Mouse (Mus musculus): Measurements from ENCODE around the gene Cstad. TPM values are rescaled to one million over a fixed set of nuclear protein-coding genes. Genes with fewer than 3 reads are reported as not detected.

The Cstad gene
- total and polyA plus RNA-seq, 3 experiments, result not detected

DNA sequence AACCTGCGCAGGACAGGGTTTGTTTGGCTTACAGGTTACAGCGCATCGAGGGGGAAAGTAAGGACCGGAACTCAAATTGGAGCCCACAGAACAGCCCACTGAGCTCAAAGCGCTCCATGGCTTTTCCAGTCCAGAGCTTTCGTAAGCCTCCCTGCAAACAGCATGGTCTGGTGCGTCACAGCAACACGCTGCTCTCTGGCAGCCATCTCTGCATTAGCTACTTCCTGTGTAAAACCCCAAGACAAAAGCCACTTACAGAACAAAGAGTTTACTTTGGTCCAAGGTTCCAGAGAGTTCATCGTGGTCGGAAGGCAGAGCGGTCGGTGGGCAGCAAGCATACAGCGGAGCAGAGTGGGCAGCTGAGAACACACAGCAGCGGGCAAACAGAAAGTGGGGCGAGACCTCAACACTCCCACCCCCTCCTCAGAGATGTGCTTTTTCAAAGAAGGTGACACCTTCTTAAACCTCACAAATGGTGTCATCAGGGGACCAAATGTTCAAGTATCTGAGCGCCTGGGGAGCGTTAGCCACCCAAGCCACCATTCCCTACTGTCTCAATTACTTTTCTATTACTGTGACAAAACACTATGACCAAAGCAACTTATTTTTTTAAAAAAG, 31.3 kb downstream of the Cstad start:
- DNase-seq (ENCODE audit: low read depth, low spot score), result no peak
- no peaks in the 10 kb centered on the region for H3K79me2 ChIP-seq (ENCODE audit: control insufficient read depth, insufficient read depth, low read length, poor library complexity)
- no peak overlapping the region for H3K4me3 ChIP-seq (ENCODE audit: control insufficient read depth in 1 of 2, insufficient read depth in 1 of 2, low read depth in 2 of 2, low read length in 2 of 2)
- H3K27me3 ChIP-seq (ENCODE audit: control insufficient read depth in 1 of 2, insufficient read depth in 2 of 2, low read length in 2 of 2), result no peaks in the 10 kb centered on the region
- TF ChIP-seq POLR2A (IDR thresholded peaks at IDR 0.05; ENCODE audit: control insufficient read depth in 1 of 2, insufficient read depth in 1 of 2, low read depth in 1 of 2, low read length in 2 of 2, poor library complexity in 1 of 2) (no peak), ETS1 (IDR thresholded peaks at IDR 0.05; ENCODE audit: low read depth, low read length) (no peak), JUND (IDR thresholded peaks at IDR 0.05; ENCODE audit: low read depth, low read length) (no peak), RCOR1 (IDR thresholded peaks at IDR 0.05; ENCODE audit: low read depth, low read length) (no peak), USF2 (IDR thresholded peaks at IDR 0.05; ENCODE audit: borderline replicate concordance in 1 of 2, insufficient read depth in 1 of 2, low read depth in 1 of 2, low read length in 2 of 2) (no peak), KAT2A (conservative IDR thresholded peaks at IDR 0.05; ENCODE audit: low read depth, low read length) (no peak), SIN3A (IDR thresholded peaks at IDR 0.05; ENCODE audit: low read length) (no peak), POLR2AphosphoS5 (IDR thresholded peaks at IDR 0.05; ENCODE audit: borderline replicate concordance, low read depth, low read length) (no peak), ZC3H11A (IDR thresholded peaks at IDR 0.05; ENCODE audit: low read depth, low read length) (no peak), CHD1 (IDR thresholded peaks at IDR 0.05; ENCODE audit: low read depth, low read length) (no peak), SMC3 (IDR thresholded peaks at IDR 0.05; ENCODE audit: low read depth, low read length) (no peak)
- no peak overlapping the region for H3K9ac ChIP-seq (ENCODE audit: control insufficient read depth, low read depth, low read length, poor library complexity, severe bottlenecking)
- H3K27ac ChIP-seq (ENCODE audit: control insufficient read depth, low read depth, low read length), result no peak overlapping the region
- H3K36me3 ChIP-seq (ENCODE audit: control insufficient read depth in 1 of 2, insufficient read depth in 2 of 2, low read length in 2 of 2), result peaks cover 0 to 4% of the 10 kb centered on the region in 2 experiments; a peak in 1 of 4 replicates
- H3K9me3 ChIP-seq (replicated peaks; ENCODE audit: insufficient read depth, low read length), result no peaks in the 10 kb centered on the region
- H3K4me1 ChIP-seq (ENCODE audit: control insufficient read depth in 1 of 2, insufficient read depth in 2 of 2, low read length in 2 of 2), result peaks cover 3 to 4% of the 10 kb centered on the region in 2 experiments; a peak in 3 of 4 replicates

DNA sequence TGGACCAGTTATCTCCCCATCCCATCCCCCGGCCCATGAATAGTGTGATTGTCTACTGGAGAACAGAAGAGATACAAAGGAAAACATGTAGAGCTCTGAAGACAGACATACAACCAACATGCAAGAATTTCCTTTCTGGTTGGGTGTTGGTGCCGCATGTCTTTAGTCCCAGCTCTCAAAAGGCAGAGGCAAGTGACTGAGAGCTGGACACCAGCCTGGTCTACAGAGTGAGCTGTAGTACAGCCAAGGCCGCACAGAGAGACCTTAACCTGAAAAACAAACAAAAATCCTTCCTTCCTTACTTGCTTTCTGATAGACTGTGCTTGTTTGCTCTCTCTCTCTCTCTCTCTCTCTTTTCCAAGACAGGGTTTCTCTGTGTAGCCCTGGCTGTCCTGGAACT, 32.5 kb downstream of the Cstad start:
- no peaks in the 10 kb centered on the region for H3K79me2 ChIP-seq (ENCODE audit: control insufficient read depth, insufficient read depth, low read length, poor library complexity)
- no peak for TF ChIP-seq CHD1 (IDR thresholded peaks at IDR 0.05; ENCODE audit: low read depth, low read length)
- no peak for TF ChIP-seq MYC (IDR thresholded peaks at IDR 0.05; ENCODE audit: low read depth, low read length)
- H3K4me1 ChIP-seq (ENCODE audit: control insufficient read depth in 1 of 2, insufficient read depth in 2 of 2, low read length in 2 of 2), result peaks cover 3 to 4% of the 10 kb centered on the region in 2 experiments; a peak in 3 of 4 replicates
- no peak overlapping the region for H3K4me3 ChIP-seq (ENCODE audit: control insufficient read depth in 1 of 2, insufficient read depth in 1 of 2, low read depth in 2 of 2, low read length in 2 of 2)
- no peak overlapping the region for H3K9ac ChIP-seq (ENCODE audit: control insufficient read depth, low read depth, low read length, poor library complexity, severe bottlenecking)
- no peak for DNase-seq (ENCODE audit: low read depth, low spot score)
- no peaks in the 10 kb centered on the region; a peak in 1 of 4 replicates for H3K27me3 ChIP-seq (ENCODE audit: control insufficient read depth in 1 of 2, insufficient read depth in 2 of 2, low read length in 2 of 2)
- H3K9me3 ChIP-seq (replicated peaks; ENCODE audit: insufficient read depth, low read length), result no peaks in the 10 kb centered on the region
- no peak overlapping the region for H3K27ac ChIP-seq (ENCODE audit: control insufficient read depth, low read depth, low read length)
- peaks cover 0 to 4% of the 10 kb centered on the region in 2 experiments; a peak in 1 of 4 replicates for H3K36me3 ChIP-seq (ENCODE audit: control insufficient read depth in 1 of 2, insufficient read depth in 2 of 2, low read length in 2 of 2)

DNA sequence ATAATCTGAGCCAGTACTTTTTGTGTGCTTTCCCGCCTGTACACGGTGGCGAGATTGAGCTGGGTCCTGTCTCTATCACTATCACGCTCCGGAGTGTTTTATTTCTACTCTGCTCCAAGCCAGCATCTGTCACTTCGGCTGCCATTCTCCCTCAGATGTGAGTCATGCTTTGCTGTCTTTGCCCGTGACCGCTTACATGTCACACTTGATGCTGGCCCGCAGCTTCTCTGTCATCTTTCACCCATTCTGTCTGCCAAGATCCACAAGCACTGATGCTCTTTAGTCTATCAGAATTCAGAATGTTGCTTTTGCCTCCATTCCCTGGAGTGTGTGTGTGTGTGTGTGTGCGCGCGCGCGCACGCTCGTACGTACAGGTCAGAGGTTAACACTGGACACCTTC, 33.5 kb downstream of the Cstad start:
- no peak overlapping the region for H3K9ac ChIP-seq (ENCODE audit: control insufficient read depth, low read depth, low read length, poor library complexity, severe bottlenecking)
- H3K27ac ChIP-seq (ENCODE audit: control insufficient read depth, low read depth, low read length), result no peak overlapping the region
- H3K9me3 ChIP-seq (replicated peaks; ENCODE audit: insufficient read depth, low read length), result no peaks in the 10 kb centered on the region
- H3K36me3 ChIP-seq (ENCODE audit: control insufficient read depth in 1 of 2, insufficient read depth in 2 of 2, low read length in 2 of 2), result peaks cover 0 to 4% of the 10 kb centered on the region in 2 experiments; a peak in 1 of 4 replicates
- peaks cover 3 to 4% of the 10 kb centered on the region in 2 experiments; a peak in 3 of 4 replicates for H3K4me1 ChIP-seq (ENCODE audit: control insufficient read depth in 1 of 2, insufficient read depth in 2 of 2, low read length in 2 of 2)
- no peaks in the 10 kb centered on the region; a peak in 1 of 4 replicates for H3K27me3 ChIP-seq (ENCODE audit: control insufficient read depth in 1 of 2, insufficient read depth in 2 of 2, low read length in 2 of 2)
- no peak for DNase-seq (ENCODE audit: low read depth, low spot score)
- no peaks in the 10 kb centered on the region for H3K79me2 ChIP-seq (ENCODE audit: control insufficient read depth, insufficient read depth, low read length, poor library complexity)
- TF ChIP-seq BHLHE40 (IDR thresholded peaks at IDR 0.05; ENCODE audit: borderline replicate concordance, low read depth, low read length) (no peak), TAL1 (IDR thresholded peaks at IDR 0.05; ENCODE audit: low read length) (no peak), CHD2 (IDR thresholded peaks at IDR 0.05; ENCODE audit: low read length) (no peak), NRF1 (IDR thresholded peaks at IDR 0.05; ENCODE audit: insufficient read depth, low read depth, low read length, poor library complexity, severe bottlenecking) (no peak), MAZ (IDR thresholded peaks at IDR 0.05; ENCODE audit: low read depth, low read length) (no peak), CTCF (IDR thresholded peaks at IDR 0.05 in 2 of 3, conservative IDR thresholded peaks at IDR 0.05 in 1 of 3; ENCODE audit: control insufficient read depth in 1 of 3, insufficient read depth in 1 of 3, low read depth in 2 of 3, low read length in 3 of 3, poor library complexity in 1 of 3, severe bottlenecking in 1 of 3) (no peak), USF2 (IDR thresholded peaks at IDR 0.05; ENCODE audit: borderline replicate concordance in 1 of 2, insufficient read depth in 1 of 2, low read depth in 1 of 2, low read length in 2 of 2) (no peak), UBTF (IDR thresholded peaks at IDR 0.05; ENCODE audit: borderline replicate concordance, insufficient read depth, low read depth, low read length) (no peak), NELFE (IDR thresholded peaks at IDR 0.05; ENCODE audit: low read depth, low read length) (no peak), MAFK (IDR thresholded peaks at IDR 0.05; ENCODE audit: borderline replicate concordance, low read depth, low read length) (no peak), ZMIZ1 (IDR thresholded peaks at IDR 0.05; ENCODE audit: low read depth, low read length) (no peak), KAT2A (conservative IDR thresholded peaks at IDR 0.05; ENCODE audit: low read depth, low read length) (no peak), SMC3 (IDR thresholded peaks at IDR 0.05; ENCODE audit: low read depth, low read length) (no peak), TCF12 (IDR thresholded peaks at IDR 0.05; ENCODE audit: low read depth, low read length) (no peak), USF1 (IDR thresholded peaks at IDR 0.05; ENCODE audit: low read depth, low read length) (no peak)
- no peak overlapping the region for H3K4me3 ChIP-seq (ENCODE audit: control insufficient read depth in 1 of 2, insufficient read depth in 1 of 2, low read depth in 2 of 2, low read length in 2 of 2)

All from MEL (cell line).